Mouse (Mus musculus) T-helper 1 cell (primary cell): ENCODE data around the gene Gimap5.

Experiments used
- in situ Hi-C: fragments of 300-600 bp; cut with MboI, MseI; formaldehyde crosslinking; loops from one replicate; pipeline ENCODE4 v1.15.1; 2025; ENCODE audit warnings: high pct_unique_total_duplicates

The Gimap5 gene

GRCm38 (mm10) chr6:48745959-48746889 is at the start of gene Gimap5:
Gene Gimap5 (plus strand): TSS chr6:48746197.
- in situ Hi-C loops = no loop called here

GRCm38 (mm10) chr6:48696830-48697554 is 49.0 kb upstream of the Gimap5 start:
- in situ Hi-C loops = no loop called here

GRCm38 (mm10) chr6:48697555-48697930 is 48.5 kb upstream of the Gimap5 start:
- in situ Hi-C loops = no loop called here

- in situ Hi-C loops = no loop called here
Observed at GRCm38 (mm10) chr6:48698066-48698856, 47.7 kb upstream of the Gimap5 start.

DNA sequence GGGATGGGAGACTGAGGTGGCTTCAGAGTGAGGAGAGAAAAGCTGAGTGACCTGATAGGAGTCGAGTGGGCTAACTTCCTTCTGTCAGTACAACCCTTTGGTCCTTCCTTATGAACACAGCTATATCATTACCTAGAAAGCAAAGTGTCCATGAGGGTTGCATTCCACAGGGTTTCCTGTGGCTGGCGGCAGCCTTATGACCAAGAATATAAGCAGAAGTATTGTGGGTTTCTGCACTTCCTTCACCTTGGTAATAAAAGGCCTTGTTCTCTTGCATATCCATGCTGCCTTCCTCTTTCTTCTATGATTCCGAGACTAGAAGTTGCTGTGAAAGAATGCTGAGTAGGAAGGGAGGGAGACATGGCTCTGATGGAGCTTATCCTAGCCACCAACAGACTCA is 47.1 kb upstream of the Gimap5 start:
- in situ Hi-C loops = no loop called here

- in situ Hi-C loops = loop anchor here (25.0 kb wide), 2 partner anchors 938 to 1038 kb away; no protein-coding TSS in a partner anchor
Observed at GRCm38 (mm10) chr6:48700251-48701075, 45.5 kb upstream of the Gimap5 start.

- in situ Hi-C loops = loop anchor here (25.0 kb wide), 2 partner anchors 940 to 1040 kb away; no protein-coding TSS in a partner anchor
Observed at GRCm38 (mm10) chr6:48702146-48702545, 43.9 kb upstream of the Gimap5 start.

GRCm38 (mm10) chr6:48702601-48703000 is 43.4 kb upstream of the Gimap5 start:
- in situ Hi-C loops = loop anchor here (25.0 kb wide), 2 partner anchors 940 to 1040 kb away; no protein-coding TSS in a partner anchor

DNA sequence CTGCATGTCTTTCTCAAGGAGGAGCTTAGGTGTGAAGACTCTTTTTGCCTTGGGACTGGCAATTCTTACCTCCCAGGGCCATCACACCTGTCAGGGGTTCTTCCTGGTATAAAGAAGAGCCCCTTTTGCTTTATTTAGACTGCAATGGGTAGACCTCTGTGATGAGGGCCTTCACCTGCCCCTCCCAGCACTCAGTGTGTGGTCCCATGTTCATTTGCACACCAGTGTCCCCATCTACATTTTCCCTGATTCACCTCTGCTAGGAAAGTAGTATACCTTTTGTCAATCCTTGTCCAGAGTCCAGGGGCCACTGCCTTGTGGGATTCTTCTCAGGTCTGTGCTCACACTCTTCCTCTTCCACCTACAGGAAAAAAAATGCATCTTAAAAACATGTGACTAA is 41.9 kb upstream of the Gimap5 start:
- in situ Hi-C loops = loop anchor here (25.0 kb wide), 2 partner anchors 942 to 1042 kb away; no protein-coding TSS in a partner anchor

DNA sequence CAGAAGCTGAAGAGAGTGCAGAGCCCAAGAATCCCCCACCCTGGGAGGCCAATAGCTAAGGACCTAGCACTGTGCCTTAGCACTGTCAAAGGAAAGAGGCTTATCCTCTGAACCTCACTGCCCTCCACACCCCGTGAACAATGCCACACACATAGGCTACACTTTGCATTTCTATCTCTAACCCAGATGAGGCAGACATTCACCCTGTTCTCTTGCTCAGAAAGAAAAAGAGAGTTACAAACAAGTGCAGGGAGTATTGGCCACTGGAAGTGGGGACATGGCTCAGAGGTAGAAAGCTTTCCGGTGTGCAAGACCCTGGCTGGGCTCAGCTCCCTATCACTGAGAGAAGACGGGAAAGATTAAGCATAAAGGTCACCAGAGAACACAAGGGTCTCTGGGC is 39.9 kb upstream of the Gimap5 start:
- in situ Hi-C loops = loop anchor here (25.0 kb wide), 2 partner anchors 944 to 1044 kb away; no protein-coding TSS in a partner anchor

GRCm38 (mm10) chr6:48718455-48718854 is 27.5 kb upstream of the Gimap5 start, which contains the start of the genes Gm28053 and Gimap7:
Gene Gm28053 (plus strand): TSS chr6:48718607.
Gene Gimap7 (plus strand): TSS chr6:48718621.
- in situ Hi-C loops = loop anchor here (25.0 kb wide), 2 partner anchors 956 to 1056 kb away; no protein-coding TSS in a partner anchor

- in situ Hi-C loops = loop anchor here (25.0 kb wide), 2 partner anchors 958 to 1058 kb away; no protein-coding TSS in a partner anchor
Observed at GRCm38 (mm10) chr6:48720326-48720725, 25.7 kb upstream of the Gimap5 start.

DNA sequence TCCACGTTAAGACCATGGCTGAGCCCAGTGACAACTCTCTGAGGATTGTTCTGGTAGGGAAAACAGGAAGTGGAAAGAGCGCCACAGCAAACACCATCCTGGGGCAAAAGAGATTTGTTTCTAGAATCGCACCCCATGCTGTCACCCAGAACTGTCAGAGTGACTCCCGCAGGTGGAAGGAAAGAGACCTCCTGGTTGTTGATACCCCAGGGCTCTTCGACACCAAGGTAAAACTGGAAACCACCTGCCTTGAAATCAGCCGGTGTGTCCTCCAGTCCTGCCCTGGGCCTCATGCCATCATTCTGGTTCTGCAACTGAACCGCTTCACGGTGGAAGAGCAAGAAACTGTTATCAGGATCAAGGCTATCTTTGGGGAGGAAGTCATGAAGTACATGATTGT is 22.5 kb upstream of the Gimap5 start:
- in situ Hi-C loops = loop anchor here (25.0 kb wide), 2 partner anchors 961 to 1061 kb away; no protein-coding TSS in a partner anchor

DNA sequence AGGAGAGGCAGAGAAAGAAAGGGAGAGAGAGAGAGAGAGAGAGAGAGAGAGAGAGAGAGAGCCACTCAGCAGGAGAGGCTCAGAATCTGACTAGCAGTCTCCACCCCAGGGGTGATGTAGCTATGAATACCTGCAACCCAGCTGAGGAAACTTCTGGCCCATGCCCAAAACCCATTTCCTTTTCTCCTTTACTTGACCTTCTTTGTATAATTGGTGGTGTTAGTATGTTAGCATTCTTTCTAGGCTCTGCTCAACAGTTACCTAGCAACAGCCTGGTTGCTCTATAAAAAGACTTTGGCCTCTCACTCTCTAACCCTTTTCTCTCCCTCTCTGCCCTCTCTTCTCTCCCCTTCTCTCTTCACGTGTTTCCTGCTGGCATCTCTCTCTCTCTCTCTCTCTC is 20.5 kb upstream of the Gimap5 start:
- in situ Hi-C loops = no loop called here

DNA sequence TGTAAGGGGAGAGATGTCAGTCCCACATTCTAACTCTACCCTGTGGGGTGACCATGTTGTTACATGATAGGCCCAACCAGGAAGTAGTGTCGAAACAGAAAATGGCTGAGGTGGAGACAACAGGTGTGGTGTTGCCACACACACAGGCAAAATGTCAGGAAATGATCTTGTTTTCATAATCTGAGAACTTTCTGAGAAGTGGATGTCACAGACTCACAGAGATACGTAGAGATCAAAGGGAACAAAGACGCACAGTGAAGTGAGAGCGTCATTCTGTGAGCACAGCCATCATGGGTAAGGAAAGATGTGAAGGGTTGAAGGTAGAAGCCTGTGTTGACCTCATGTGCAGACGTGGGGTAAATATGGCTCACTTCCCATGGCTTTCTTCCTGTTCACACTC is 18.2 kb upstream of the Gimap5 start:
- in situ Hi-C loops = no loop called here

- in situ Hi-C loops = no loop called here
Observed at GRCm38 (mm10) chr6:48732864-48733304, 13.1 kb upstream of the Gimap5 start.

GRCm38 (mm10) chr6:48733660-48734059 is 12.3 kb upstream of the Gimap5 start:
- in situ Hi-C loops = no loop called here

- in situ Hi-C loops = no loop called here
Observed at GRCm38 (mm10) chr6:48737053-48737452, 8.9 kb upstream of the Gimap5 start.

DNA sequence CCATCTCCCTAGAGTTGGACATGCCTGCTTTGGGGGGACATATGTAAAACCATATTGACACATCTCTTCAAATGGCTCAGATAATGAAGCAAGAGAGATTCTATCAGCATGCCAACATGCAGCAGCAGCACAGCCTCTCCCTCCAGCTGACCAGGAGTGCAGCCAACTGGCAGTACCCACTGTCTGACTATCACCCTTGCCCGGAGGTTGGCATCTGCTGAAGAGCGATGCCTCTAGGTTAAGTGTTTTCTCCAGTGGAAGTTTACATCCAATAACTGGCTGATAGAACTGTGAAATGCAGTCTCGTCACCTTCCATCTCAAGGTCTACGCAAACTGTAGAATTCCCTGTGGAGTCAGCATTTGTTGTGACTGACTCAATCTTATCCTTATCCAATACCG is 8.3 kb upstream of the Gimap5 start:
- in situ Hi-C loops = no loop called here
